Mouse (Mus musculus): ENCODE measurements at regions not wholly inside any gene's neighbourhood (a gene's known extent, or its start where the extent isn't known, plus 50 kb on each side); places are given as distances from the start of the nearest gene placed in this dataset.
A peak's percentile ranks its signal among the peaks of the same experiment; 100 is the strongest.
"Not testable (repeated sequence)": the region's sequence is repeated elsewhere in the genome, so short reads cannot be mapped to it uniquely, and the experiment has no call there.

DNA sequence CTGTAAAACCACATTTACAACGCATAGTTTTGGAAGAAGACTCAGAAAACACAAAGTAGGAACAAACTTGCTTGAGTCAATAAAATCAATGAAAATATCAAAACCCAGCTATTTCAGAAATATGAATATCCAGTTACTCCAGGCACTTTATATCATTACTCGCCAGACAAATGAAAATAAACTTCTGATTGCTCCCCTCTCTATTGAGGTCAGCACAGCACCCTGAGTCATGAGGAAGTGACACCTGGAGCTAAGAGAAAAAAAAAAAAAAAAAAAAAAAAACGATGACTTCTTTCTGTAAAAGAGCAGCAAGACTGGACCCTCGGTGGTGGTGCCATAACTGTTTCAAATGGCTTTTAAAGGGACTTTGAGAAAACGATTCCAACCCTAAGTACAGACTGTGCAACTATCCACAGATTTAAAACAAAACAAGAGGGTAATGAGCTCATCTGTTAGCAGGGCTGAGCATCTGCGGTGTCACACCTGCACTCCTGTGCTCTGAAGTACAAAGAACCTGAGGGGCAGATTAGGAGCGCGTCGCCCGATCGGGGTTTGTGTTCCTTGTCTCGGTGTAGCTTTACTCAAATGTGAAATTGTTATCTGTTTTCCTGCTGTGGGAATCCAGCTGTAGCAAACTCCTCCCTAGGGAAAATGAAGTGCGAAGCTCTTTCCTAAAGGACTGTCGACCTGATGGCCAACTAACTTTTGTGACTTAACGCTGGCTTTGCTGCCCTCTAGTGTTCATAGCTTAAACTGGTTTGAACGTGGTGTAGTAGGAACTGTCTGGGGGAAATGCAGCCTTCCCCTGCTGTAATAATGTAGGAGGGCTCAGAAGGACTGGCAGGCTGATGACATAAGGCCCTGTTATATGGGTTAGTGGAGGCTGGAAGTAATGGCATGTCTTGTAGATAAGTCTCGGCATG lies 449.9 kb downstream of the Dad1 start:
- DNase-seq (ENCODE audit: low read depth, low spot score): peak; percentile 10

GRCm38 (mm10) chr14:53802547-53802946 lies 451.4 kb downstream of the Dad1 start:
- DNase-seq (ENCODE audit: low read depth, low spot score): no peak

- no peak for DNase-seq (ENCODE audit: low read depth, low spot score)
Observed at GRCm38 (mm10) chr14:53800508-53801136, 453.3 kb downstream of the Dad1 start.

GRCm38 (mm10) chr14:53795160-53795559 lies 458.7 kb downstream of the Dad1 start:
- not testable (repeated sequence) for DNase-seq (ENCODE audit: low read depth, low spot score)

DNA sequence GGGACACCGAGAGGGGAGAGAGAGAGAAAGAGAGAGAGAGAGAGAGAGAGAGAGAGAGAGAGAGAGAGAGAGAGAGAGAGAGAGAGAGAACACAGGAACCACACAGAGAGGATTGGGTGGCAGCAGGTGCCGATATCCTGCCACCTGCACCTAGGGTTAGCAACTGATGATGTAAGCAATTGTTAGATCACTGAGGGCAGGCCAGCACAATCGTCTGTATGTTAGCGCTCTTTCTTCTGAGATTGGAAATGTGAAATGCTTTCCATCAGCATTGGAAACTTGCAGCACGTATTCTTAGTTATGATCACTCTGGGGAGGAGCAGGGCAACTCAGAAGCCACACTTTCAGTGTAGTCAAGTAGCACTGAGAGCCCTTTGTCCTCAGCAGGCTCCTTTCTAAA lies 459.4 kb downstream of the Dad1 start:
- DNase-seq (ENCODE audit: low read depth, low spot score): no peak

- DNase-seq (ENCODE audit: low read depth, low spot score): not testable (repeated sequence)
Observed at GRCm38 (mm10) chr14:53792432-53792831, 461.5 kb downstream of the Dad1 start.

- not testable (repeated sequence) for DNase-seq (ENCODE audit: low read depth, low spot score)
Observed at GRCm38 (mm10) chr14:53785547-53785946, 468.4 kb downstream of the Dad1 start.

DNA sequence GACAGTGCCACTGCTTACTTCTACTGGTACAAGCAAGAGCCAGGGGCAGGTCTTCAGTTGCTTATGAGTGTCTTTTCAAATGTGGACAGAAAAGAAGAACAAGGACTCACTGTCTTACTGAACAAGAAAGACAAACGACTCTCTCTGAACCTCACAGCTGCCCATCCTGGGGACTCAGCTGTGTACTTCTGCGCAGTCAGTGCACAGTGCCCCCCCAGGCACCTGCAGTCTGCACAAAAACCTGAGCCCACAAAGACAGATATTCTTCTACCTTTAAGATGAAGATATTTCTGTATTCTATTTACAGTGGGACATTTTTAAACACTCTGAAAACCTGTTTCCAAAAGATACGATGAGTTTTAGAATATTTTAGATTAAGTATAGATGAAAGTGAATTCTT lies 476.5 kb downstream of the Dad1 start:
- no peak for DNase-seq (ENCODE audit: low read depth, low spot score)

DNA sequence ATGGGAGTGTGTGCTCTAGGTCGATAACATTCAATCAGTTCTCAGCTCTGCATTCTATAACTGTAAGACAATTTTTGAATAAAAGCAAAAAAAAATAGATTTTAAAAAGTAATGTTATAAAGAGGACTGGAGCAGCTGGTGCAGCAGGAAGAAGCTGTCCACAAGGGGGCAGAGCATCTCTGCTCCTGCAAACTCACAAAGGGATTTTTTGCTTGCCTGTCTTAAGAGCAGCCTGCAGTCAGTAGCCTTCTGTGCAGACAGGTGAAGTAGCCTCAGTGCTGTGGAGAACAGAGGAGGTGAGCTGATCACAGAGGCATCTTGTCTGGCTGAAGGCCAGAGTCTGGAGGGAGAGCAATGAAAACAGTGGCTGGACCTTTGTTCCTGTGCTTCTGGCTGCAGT lies 477.2 kb downstream of the Dad1 start:
- not testable (repeated sequence) for DNase-seq (ENCODE audit: low read depth, low spot score)

DNA sequence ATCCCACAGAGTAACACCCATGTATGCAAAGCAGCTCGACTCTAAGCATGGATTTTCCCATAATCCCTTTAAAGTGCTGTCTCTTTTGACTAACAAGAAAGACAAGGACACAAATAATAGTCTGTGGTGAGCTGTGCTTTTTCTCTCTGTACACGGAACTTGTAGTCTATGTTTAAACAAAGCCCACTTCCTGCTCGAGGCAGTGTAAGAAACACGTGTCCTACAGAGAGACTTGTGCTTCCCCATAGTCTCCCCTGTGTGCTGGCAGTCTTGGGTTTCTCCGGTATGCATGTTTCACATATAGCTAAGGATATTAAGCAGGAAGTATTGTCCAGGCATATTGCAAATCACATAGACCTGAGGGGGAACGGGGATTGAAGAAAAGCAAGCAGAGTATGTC lies 487.4 kb downstream of the Dad1 start:
- DNase-seq (ENCODE audit: low read depth, low spot score): not testable (repeated sequence)

DNA sequence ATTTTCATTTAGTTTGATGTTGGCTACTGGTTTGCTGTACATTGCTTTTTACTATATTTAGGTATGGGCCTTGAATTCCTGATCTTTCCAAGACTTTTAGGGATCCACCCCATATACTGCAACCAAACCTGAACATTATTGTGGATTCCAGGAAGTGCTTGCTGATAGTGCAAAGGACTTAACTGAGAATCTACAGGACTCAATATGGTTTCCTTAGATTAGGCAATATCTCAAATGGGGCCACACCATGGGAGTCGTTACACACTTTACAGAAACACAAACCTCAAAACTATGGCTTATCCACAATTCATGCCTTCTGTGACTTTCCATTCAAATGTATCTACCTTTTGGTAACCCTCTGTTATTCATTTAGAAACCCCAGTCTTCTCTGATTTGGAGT lies 488.0 kb downstream of the Dad1 start:
- not testable (repeated sequence) for DNase-seq (ENCODE audit: low read depth, low spot score)

DNA sequence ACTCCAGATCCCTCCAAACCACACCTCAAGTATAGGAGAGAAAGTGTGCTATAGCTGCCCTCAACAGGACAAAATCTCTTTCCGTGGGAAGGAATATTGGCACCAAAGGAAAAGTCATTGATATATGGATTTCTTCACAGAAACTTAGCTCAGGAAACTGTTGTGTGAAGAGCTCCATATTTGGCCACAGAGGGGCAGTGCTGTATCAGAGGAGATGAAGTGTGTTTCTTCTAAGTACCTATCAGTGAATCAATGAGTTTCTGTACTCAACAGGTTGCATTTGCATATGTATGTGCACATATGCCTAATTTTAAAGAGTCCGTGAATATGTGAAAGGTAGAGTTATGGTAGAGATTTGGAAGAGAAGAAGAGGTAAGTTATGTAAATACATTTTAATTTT lies 493.3 kb downstream of the Dad1 start:
- DNase-seq (ENCODE audit: low read depth, low spot score): not testable (repeated sequence)

GRCm38 (mm10) chr14:53757782-53758181 lies 496.1 kb downstream of the Dad1 start:
- not testable (repeated sequence) for DNase-seq (ENCODE audit: low read depth, low spot score)

- not testable (repeated sequence) for DNase-seq (ENCODE audit: low read depth, low spot score)
Observed at GRCm38 (mm10) chr14:53757095-53757494, 496.8 kb downstream of the Dad1 start.

- no peak for DNase-seq (ENCODE audit: low read depth, low spot score)
Observed at GRCm38 (mm10) chr14:53750703-53751441, 503.0 kb downstream of the Dad1 start.

- DNase-seq (ENCODE audit: low read depth, low spot score): not testable (repeated sequence)
Observed at GRCm38 (mm10) chr14:53743552-53743951, 510.4 kb downstream of the Dad1 start.

- not testable (repeated sequence) for DNase-seq (ENCODE audit: low read depth, low spot score)
Observed at GRCm38 (mm10) chr14:53742864-53743263, 511.0 kb downstream of the Dad1 start.

DNA sequence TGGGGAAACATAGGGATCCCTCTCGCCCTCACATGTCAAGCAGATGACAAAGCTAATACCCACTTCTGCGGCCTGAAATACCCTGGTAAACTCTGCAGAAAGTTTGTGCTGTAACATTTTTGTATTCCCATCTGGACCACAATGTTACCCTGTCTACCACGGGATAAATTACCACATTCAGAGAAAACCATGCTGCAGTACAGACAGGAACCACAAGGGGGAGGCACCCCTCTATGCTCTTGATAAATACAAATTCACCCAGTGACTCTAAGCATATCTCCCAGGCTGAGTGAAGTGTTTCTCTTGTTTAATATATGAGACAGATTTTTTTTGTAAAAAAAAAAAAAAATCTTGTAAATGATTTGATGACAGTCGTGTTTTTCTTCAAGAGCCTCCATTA lies 512.7 kb downstream of the Dad1 start:
- not testable (repeated sequence) for DNase-seq (ENCODE audit: low read depth, low spot score)

- DNase-seq (ENCODE audit: low read depth, low spot score): not testable (repeated sequence)
Observed at GRCm38 (mm10) chr14:53737962-53738361, 515.9 kb downstream of the Dad1 start.

- not testable (repeated sequence) for DNase-seq (ENCODE audit: low read depth, low spot score)
Observed at GRCm38 (mm10) chr14:53736274-53736673, 517.6 kb downstream of the Dad1 start.

DNA sequence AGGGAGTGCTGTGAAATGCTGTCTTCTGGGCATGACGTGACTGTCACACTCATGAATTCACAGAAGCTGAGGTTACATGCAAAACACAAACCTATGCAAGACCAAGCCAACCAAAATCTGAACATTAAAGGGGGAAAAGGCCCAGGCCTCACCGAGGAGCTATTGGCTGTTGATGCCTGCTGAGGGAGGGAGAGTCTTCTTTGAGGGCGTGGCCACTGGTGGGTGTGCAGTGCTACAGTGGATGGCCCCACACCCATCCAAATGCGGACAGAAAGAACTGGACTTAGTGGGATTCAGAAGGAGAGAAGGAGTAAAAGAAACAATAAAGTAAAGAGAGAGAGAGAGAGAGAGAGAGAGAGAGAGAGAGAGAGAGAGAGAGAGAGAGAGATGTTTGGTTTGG lies 522.3 kb downstream of the Dad1 start:
- not testable (repeated sequence) for DNase-seq (ENCODE audit: low read depth, low spot score)

- not testable (repeated sequence) for DNase-seq (ENCODE audit: low read depth, low spot score)
Observed at GRCm38 (mm10) chr14:53729877-53730276, 524.0 kb downstream of the Dad1 start.

Data from skeletal muscle tissue, adult 2 months (tissue).